Mouse (Mus musculus): ENCODE results near the gene Agr2. TPM values are rescaled to one million over a fixed set of nuclear protein-coding genes. Genes with fewer than 3 reads are reported as not detected.

Agr2 gene
- total RNA-seq, 1 experiment from 2014 or later = not detected

- DNase-seq = no peak
Measured at GRCm38 (mm10) chr12:36026126-36026525, 33.4 kb downstream of the Agr2 start.

DNA sequence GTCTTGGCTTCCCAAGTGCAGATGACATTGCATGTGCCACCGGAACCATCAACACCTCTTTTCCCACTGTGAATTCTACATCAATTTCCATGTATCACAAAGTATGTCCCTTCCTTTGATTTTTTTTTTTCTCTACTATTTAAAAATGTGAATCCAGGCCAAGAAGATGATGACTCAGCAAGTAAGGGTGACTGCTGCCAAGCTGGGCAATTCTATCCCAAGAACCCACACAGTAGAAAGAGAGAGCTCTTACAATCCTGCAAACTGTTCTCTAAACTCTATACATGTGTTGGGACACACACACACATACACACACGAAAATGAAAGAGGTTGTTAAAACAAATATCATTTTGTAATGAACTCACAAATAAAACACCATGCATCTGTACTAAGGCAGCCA, 34.5 kb downstream of the Agr2 start:
- no peak for DNase-seq

DNA sequence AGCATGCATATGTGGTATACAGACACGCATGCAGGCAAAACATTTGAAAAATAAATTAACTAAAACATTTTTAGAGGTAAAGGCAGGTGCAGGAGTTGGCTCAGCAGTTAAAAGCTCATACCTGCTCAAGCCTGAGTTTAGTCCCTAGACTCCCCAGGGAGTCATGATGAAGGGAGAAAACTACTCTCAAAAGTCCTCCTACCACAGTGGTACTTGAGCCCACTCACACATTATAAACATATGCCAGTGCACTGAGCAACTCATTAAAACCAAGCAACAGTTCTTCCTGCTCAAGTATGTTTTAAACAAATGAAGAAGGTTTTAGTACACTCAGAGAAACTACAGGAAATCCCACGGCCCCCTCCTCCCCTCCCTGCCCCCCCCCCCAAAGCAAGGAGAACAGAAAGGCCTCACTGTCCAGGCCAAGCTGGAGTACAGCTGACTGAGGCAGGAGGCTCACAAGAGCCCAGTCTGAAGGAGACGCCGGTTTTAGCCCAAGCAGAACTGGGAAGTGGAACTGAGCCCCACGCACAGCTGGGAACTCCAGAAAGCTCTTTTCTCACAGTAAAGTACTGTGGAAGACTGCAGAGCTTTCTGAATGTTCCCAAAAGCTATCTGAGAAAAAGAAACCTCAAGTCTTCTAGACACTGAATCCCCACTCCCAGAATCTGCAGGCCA, 36.4 kb downstream of the Agr2 start:
- no peak for DNase-seq

GRCm38 (mm10) chr12:36029687-36030086, 37.0 kb downstream of the Agr2 start:
- DNase-seq = no peak

DNA sequence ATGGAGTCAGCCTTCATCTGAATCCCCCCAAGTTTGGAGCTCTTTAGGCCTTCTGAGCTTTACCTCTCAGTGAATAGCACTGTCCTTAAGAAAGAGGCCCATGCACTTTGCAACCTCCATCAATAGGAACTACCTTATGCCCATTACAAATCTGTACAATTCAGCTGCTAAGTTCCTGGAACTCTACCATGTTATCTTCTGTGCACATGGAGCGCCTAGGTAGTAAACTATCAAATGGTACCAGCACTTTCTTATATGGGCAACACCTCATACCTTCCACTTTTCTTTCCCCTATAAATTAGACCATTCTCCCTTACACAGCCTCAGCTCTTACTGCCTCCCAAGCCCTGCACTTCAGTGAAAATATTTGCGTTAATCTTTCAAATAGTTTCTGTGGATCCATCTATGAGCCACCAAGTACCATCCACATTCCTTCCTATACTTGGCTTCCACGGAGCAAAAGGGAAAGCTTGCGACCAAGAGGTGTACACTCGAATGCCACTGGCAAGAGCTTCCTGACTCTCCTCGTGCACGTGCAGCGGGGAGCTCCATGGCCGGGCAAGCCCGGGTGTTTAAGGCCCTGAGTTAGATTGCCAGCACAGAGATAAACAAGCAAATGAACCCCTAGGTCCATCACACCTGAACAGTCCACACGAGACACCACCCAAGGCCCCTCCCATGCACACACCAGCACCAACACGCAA, 38.1 kb downstream of the Agr2 start:
- DNase-seq = no peak

DNA sequence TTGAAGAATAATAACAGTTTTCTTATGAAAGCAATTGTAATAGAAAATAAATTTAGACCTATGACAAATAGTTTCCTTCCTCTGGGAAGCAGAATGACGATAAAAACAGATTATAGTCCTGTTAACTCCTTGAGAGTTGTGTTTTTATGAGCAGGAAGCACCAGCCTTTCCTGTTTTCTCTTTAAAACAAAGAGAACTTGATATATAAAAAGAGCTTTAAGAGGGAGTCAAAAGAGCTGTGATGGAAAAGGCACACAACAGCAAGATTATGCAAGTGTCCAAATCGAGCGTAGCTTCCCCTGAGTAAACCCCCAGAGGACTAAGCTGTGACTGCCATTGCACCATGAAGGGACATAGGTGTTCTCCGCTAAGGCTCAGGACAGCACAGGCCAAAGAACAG, 39.7 kb downstream of the Agr2 start:
- DNase-seq = no peak

- DNase-seq = no peak
Measured at GRCm38 (mm10) chr12:36035501-36035900, 42.8 kb downstream of the Agr2 start.

GRCm38 (mm10) chr12:36036121-36036520, 43.4 kb downstream of the Agr2 start:
- DNase-seq = no peak

DNA sequence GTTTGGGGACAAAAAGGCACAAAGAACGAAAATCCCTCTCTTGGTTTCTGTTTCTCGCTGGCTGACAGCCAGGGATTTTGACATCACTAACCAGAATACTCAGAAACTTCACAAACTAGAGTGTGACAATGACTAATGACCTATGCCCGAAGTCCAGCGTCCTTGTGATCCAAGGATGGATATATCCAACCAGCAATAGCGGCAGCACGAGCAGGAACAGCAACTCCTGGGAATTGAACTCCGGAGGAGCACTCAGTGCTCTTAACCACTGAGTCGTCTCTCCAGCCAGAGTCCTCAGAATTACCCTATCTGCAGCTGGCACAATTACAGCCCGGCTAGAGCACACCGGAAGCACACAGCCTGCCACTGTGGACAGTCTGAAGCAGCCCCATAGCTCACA, 44.1 kb downstream of the Agr2 start:
- peak; percentile 42 for DNase-seq

DNA sequence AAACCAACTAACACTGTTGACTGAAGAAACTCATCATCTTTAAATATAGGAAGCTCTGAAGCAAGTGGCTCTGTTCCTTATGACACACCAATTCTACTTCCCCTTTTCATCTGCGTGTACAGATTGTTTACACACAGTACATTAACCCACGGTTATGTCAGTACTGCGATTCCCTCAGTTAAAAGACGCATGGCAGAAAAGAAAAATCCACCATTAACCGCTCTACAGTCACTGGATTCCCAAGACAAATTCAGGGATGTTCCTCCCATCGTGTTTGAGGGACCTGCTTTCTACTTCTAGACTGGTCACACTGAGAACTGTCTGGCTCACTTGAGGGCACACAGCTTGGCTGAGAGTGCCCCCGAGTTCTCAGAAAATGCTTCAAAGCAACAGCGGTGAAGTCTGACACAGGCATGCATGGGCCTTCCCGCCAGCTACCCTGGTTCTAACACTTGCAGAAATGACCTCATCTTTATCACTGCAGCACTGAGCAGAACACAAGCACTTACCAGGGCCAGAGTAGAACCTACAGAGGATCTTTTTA, 46.9 kb downstream of the Agr2 start:
- no peak for DNase-seq

GRCm38 (mm10) chr12:36040571-36041280, 48.0 kb downstream of the Agr2 start:
- no peak for DNase-seq

DNA sequence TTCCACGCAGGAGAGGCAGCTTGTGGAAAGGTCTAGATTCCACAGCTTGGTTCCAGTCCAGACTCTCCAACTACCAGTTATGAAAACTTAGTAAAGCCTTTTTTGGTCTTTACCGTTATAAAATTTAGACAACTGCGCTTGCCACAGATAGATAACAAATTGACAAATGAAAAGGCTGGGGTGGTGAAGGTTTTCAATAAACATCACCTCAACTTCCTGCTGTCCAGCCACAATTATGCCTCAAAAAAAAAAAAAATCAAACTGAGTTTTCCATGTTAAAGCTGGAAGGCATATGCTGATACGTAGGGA, 48.5 kb downstream of the Agr2 start:
- DNase-seq = no peak

GRCm38 (mm10) chr12:36041703-36042347, 49.1 kb downstream of the Agr2 start:
- peak; percentile 45 for DNase-seq

DNA sequence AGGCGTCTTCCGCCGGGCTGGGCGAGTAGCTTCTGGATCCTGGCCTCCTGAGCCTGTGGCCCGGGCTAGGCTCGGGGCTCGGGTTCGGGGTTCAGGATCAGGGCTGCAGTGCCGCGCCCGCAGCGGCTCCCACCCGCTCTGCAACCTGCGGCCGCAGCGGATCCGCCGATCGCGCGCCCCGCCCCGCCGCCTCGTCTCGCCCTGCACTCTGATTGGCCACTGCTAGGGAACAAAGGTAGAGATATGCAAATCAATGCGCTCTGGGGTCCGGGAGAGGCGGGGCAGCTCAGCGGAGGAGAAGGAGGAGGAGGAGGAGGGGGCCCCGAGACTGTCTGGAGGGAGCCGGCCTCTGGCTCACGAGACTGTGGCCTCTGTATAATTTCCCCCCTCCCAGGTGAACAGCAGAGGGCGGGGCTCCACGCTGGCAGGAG, 49.7 kb downstream of the Agr2 start, which contains the start of gene Tspan13:
Tspan13 (minus strand) TSS at position 153 of the 431 bp plus-strand sequence.
- DNase-seq = peak; percentile 84

DNA sequence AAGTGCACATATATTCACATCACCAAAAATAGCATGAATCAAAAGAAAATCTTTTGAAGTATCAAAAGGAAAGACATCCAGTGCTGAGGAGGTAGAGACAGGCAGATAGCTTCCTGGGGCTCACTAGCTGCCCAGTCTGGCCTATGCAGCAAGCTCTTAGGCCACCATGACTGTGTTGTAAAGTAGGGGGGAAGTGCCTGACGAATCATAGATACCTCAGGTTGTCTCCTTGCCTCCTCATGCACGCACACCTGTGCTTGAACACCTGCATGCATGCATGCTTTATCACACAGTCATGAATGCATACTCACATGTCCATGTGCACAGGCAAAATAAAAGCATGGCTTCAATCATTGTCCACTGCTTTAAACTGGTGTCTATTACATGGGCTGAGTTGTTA, 52.0 kb downstream of the Agr2 start:
- DNase-seq = no peak

DNA sequence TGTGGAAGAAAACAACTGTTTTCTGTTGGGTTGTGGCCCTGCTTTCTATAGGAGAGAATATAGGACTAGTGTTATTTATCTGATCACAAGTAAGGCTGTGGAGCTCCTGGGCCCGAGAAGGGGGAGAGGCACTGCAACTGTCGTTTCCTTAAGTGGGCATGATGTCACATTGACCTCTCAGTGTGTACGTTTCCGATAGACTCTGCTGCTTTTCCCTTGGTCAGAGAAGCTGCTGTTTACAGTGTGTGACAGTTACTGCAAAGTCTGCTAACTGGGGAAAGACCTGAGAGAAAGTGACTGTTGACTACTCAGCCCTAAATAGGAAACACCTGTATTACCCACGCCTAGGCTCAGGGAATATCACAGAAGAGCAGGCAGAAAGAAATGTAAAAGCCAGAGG, 53.5 kb downstream of the Agr2 start:
- no peak for DNase-seq

GRCm38 (mm10) chr12:36047593-36047992, 54.9 kb downstream of the Agr2 start:
- no peak for DNase-seq

DNA sequence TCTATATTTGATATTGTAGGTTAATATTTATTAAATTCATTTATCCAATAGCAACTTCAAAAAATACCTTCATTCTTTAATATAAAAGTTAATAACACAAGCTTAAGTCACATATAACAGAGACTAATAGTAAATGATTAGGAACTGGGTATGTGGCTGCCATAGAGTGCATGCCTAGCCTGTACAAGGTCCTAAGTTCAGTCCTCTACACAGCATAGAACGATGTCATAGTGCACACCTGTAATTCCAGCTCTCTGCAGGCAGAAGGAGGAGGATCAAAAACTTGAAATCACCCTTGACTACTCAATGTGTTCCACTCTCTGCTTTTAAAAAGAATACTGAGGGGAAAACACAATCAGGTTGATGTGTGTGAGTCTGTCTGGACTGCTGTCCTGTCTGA, 57.6 kb downstream of the Agr2 start:
- no peak for DNase-seq
